Mouse (Mus musculus) neural tube, embryonic 11.5 days (tissue): ENCODE results near the gene Bhlhe23. TPM values are rescaled to one million over a fixed set of nuclear protein-coding genes. Genes with fewer than 3 reads are reported as not detected.
A peak's percentile ranks its signal among the peaks of the same experiment; 100 is the strongest.

Experiments
- ATAC-seq: fragments of 200-750 bp; cut with Nextera tagmentation; 2 replicates; pipeline ENCODE4 v1.8.0; 2017; ENCODE audit warnings: moderate number of reproducible peaks, mild to moderate bottlenecking, moderate TSS enrichment, moderate library complexity; ENCODE audit not compliant: insufficient read depth, low FRiP score, low TSS enrichment
- DNase-seq: peaks from one replicate; pipeline ENCODE4 v3.0.0-alpha.2; 2015; ENCODE audit warnings: low spot score
- H3K27ac ChIP-seq: fragments of 300-500 bp; sonication (generic); 2 replicates; pipeline ENCODE4 v1.5.1; 2014; ENCODE audit warnings: low read depth, mild to moderate bottlenecking, low read length
- H3K27me3 ChIP-seq: fragments of 300-500 bp; sonication (generic); 2 replicates; pipeline ENCODE4 v1.6.1; 2014; ENCODE audit warnings: mild to moderate bottlenecking, low read length, mixed read lengths; ENCODE audit not compliant: control insufficient read depth, insufficient read depth
- H3K36me3 ChIP-seq: fragments of 300-500 bp; sonication (generic); 2 replicates; pipeline ENCODE4 v1.6.1; 2014; ENCODE audit warnings: mild to moderate bottlenecking, low read length, moderate library complexity, mixed read lengths; ENCODE audit not compliant: control insufficient read depth, insufficient read depth
- H3K4me1 ChIP-seq: fragments of 300-500 bp; sonication (generic); 2 replicates; pipeline ENCODE4 v1.6.1; 2014; ENCODE audit warnings: low read length, mixed read lengths; ENCODE audit not compliant: control insufficient read depth, insufficient read depth
- H3K4me2 ChIP-seq: fragments of 300-500 bp; sonication (generic); 2 replicates; pipeline ENCODE4 v1.6.1; 2014; ENCODE audit warnings: low read depth, mild to moderate bottlenecking, moderate library complexity
- H3K4me3 ChIP-seq: fragments of 300-500 bp; sonication (generic); 2 replicates; pipeline ENCODE4 v1.5.1; 2014; ENCODE audit warnings: low read depth, low read length
- H3K9ac ChIP-seq: fragments of 300-500 bp; sonication (generic); 2 replicates; pipeline ENCODE4 v1.6.1; 2014; ENCODE audit warnings: mild to moderate bottlenecking, low read length
- H3K9me3 ChIP-seq: fragments of 300-500 bp; sonication (generic); 2 replicates; pipeline ENCODE4 v1.6.1; 2016; ENCODE audit warnings: low read length; ENCODE audit not compliant: control insufficient read depth
- WGBS: fragments of 180-500 bp; shearing (Covaris S2); extraction: QIAGEN DNeasy Blood & Tissue Kit; methylation state at CpG from one replicate; pipeline ENCODE4 v1.1.7; 2014; 5-methylcytosine and 5-hydroxymethylcytosine counted together
- polyA plus RNA-seq: library from polyadenylated mRNA; unstranded; fragments of >200 nt; fragmentation: Nextera tagmentation; extraction: Ambion mirVana; gene quantifications from 2 replicates; pipeline ENCODE4 v1.2.1, GENCODE M21; 2014

Gene Bhlhe23
- polyA plus RNA-seq = 4.9 and 5.3 TPM in 2 replicates

DNA sequence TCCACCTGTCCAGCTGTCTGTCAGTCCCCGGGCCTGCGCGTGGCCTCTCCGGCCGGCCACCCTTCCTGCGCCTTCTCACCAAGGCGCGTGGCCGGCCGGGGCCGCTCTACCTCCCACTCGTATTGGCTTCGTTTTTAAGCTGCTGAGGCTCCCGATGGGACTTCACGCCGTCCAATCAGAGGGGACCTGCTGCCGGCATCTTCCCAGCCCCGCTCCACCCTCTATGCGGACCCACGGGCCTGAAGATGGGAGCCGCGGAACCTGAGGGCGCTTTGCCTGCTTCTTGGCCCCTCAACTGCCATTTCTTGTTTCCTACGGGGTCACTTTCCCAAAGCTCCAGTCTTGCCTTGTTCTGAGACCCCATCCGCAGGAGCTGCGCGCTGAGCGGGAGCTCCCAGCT lies at the start of gene Bhlhe23:
Bhlhe23 (minus strand) TSS at position 108 of the 400 bp plus-strand sequence.
- Histone ChIP-seq H3K4me1 (0 out of 2 replicates have a peak, but pooled peaks cover 3% of the 10 kb centered on the region), H3K9ac (no peak within 1 kb of the TSS), H3K27ac (no peak within 1 kb of the TSS), H3K27me3 (peaks cover 74% of the 10 kb centered on the region), H3K4me2 (peak within 1 kb of the TSS; percentile 31), H3K36me3 (no peaks in the 10 kb centered on the region), H3K4me3 (peak within 1 kb of the TSS; percentile 29), H3K9me3 (no peaks in the 10 kb centered on the region)
- no peak for ATAC-seq
- peak; percentile 25 for DNase-seq
- WGBS = 2% methylated on average over 28 of the region's 28 CpGs

GRCm38 (mm10) chr2:180825147-180825941 lies 48.6 kb upstream of the Bhlhe23 start:
- Histone ChIP-seq H3K4me2 (no peak overlapping the region), H3K27ac (peak overlapping the region; percentile 58; the same call in 1 of the 2 replicates), H3K36me3 (no peaks in the 10 kb centered on the region), H3K9ac (no peak overlapping the region; the same call in 1 of the 2 replicates), H3K27me3 (no peaks in the 10 kb centered on the region), H3K4me3 (no peak overlapping the region), H3K9me3 (no peaks in the 10 kb centered on the region), H3K4me1 (no peaks in the 10 kb centered on the region)
- 51% methylated on average over 11 of the region's 11 CpGs for whole genome bisulfite sequencing
- ATAC-seq (no peak; the same call in 1 of the 2 replicates), DNase-seq (peak; percentile 35)

- Histone ChIP-seq H3K27ac (no peak overlapping the region), H3K9ac (no peak overlapping the region), H3K4me1 (no peaks in the 10 kb centered on the region), H3K4me2 (no peak overlapping the region), H3K9me3 (no peaks in the 10 kb centered on the region), H3K27me3 (no peaks in the 10 kb centered on the region), H3K36me3 (no peaks in the 10 kb centered on the region), H3K4me3 (no peak overlapping the region)
- 74% methylated on average over 4 of the region's 4 CpGs for WGBS
- ATAC-seq = no peak
- DNase-seq = no peak
These were observed 48.0 kb upstream of the Bhlhe23 start for GRCm38 (mm10) chr2:180824724-180825123.

GRCm38 (mm10) chr2:180824061-180824460 lies 47.4 kb upstream of the Bhlhe23 start:
- ATAC-seq = no peak
- no peaks in the 10 kb centered on the region for H3K9me3 ChIP-seq
- H3K9ac ChIP-seq = no peak overlapping the region
- DNase-seq = no peak
- 71% methylated on average over 4 of the region's 4 CpGs for WGBS
- H3K4me2 ChIP-seq = no peak overlapping the region
- no peaks in the 10 kb centered on the region for H3K36me3 ChIP-seq
- H3K27ac ChIP-seq = no peak overlapping the region
- H3K27me3 ChIP-seq = no peaks in the 10 kb centered on the region
- no peaks in the 10 kb centered on the region for H3K4me1 ChIP-seq
- no peak overlapping the region for H3K4me3 ChIP-seq

DNA sequence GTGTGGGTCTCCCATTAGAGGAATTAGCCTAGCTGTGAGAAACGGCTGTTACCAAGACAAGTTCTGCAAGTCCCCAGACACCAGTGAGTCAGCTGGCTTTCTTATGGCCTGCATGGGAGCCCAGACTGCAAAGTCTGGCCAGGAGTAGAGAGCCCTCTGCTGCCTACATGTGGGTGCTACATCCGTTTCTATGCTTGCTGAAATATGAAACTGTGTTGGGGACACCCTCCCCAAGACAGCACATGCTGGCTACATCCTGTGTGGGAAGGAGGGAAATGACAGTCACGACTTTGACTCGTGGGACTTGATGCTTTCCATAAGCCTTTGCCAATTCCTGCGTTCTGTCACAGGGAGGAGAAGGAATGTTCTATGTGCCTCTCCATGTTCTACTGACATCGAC lies 45.8 kb upstream of the Bhlhe23 start:
- ATAC-seq (no peak), DNase-seq (peak; percentile 20)
- no peaks in the 10 kb centered on the region for H3K4me1 ChIP-seq
- H3K4me3 ChIP-seq = no peak overlapping the region
- H3K9ac ChIP-seq = no peak overlapping the region
- no peaks in the 10 kb centered on the region for H3K36me3 ChIP-seq
- no peaks in the 10 kb centered on the region for H3K9me3 ChIP-seq
- no peaks in the 10 kb centered on the region for H3K27me3 ChIP-seq
- 37% methylated on average over 6 of the region's 6 CpGs for WGBS
- no peak overlapping the region for H3K4me2 ChIP-seq
- H3K27ac ChIP-seq = no peak overlapping the region

- Histone ChIP-seq H3K27me3 (no peaks in the 10 kb centered on the region), H3K9me3 (no peaks in the 10 kb centered on the region), H3K4me1 (no peaks in the 10 kb centered on the region), H3K4me2 (no peak overlapping the region), H3K27ac (no peak overlapping the region), H3K4me3 (no peak overlapping the region), H3K9ac (no peak overlapping the region), H3K36me3 (no peaks in the 10 kb centered on the region)
- 68% methylated on average over 2 of the region's 2 CpGs for WGBS
- ATAC-seq = no peak
- no peak for DNase-seq
These were observed 42.8 kb upstream of the Bhlhe23 start for GRCm38 (mm10) chr2:180819504-180819903.

- no peak for ATAC-seq
- no peak overlapping the region for H3K4me3 ChIP-seq
- no peak overlapping the region for H3K27ac ChIP-seq
- no peaks in the 10 kb centered on the region for H3K9me3 ChIP-seq
- no peaks in the 10 kb centered on the region for H3K27me3 ChIP-seq
- no peaks in the 10 kb centered on the region for H3K4me1 ChIP-seq
- 69% methylated on average over 6 of the region's 6 CpGs for WGBS
- no peak for DNase-seq
- H3K36me3 ChIP-seq = no peaks in the 10 kb centered on the region
- no peak overlapping the region for H3K9ac ChIP-seq
- no peak overlapping the region for H3K4me2 ChIP-seq
These were observed 39.9 kb upstream of the Bhlhe23 start for GRCm38 (mm10) chr2:180816440-180817065.

- H3K9me3 ChIP-seq = no peaks in the 10 kb centered on the region
- H3K4me2 ChIP-seq = no peak overlapping the region
- H3K27ac ChIP-seq = no peak overlapping the region
- no peak overlapping the region for H3K9ac ChIP-seq
- H3K27me3 ChIP-seq = no peaks in the 10 kb centered on the region
- H3K36me3 ChIP-seq = no peaks in the 10 kb centered on the region
- DNase-seq (no peak), ATAC-seq (no peak)
- H3K4me1 ChIP-seq = no peaks in the 10 kb centered on the region
- no peak overlapping the region for H3K4me3 ChIP-seq
- WGBS = 78% methylated on average over 4 of the region's 4 CpGs
These were observed 37.4 kb upstream of the Bhlhe23 start for GRCm38 (mm10) chr2:180813982-180814568.
